Mouse (Mus musculus): Measurements from ENCODE around the gene Slc12a6.
"Not testable (repeated sequence)": the region's sequence is repeated elsewhere in the genome, so short reads cannot be mapped to it uniquely, and the experiment has no call there.

The Slc12a6 gene

DNA sequence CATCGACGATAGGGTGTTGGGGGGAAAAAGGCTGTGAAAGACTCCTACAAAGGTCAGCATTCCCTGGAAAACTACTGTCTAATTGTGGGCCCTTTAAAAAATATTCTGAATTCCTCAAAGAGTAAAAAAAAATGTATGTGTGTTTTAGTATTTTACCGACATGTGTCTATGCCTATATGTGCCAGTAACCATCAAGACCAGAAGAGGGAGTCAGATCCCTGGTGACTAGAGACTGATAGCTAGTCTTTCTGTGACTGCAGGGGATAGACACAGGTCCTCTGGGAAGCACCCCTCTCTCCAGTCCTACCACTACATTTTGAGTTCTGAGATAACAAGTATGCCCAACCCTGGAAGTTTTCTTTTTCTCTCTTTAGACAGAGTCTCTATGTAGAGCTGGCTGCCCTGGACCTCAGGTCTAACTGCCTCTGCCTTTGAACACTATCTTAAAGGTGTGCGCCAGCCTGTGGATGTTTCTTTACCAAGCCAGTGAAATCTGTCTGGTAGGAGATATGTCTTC is 2.8 kb upstream of the Slc12a6 start:
- peak; percentile 46 for DNase-seq (ENCODE audit: low read depth, low spot score)

DNA sequence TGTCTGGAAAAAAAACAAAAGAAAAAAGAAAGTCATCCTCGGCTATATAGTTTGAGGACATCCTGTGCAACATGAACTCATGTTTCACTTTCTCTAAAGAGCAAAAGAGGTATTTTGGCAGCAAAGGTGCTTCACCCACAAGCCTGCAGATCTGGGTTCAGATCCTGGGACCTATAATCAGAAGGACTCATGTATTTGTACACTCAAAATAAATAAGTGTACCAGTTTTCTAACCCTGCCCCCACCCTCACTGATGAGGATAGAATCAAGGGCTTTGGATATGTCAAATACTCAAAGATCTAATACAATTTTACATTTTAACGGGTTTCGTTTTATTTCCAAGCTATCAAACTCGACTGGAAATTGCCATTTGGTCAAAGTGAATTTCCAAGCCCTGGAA is 1.3 kb upstream of the Slc12a6 start:
- DNase-seq (ENCODE audit: low read depth, low spot score) = no peak

DNA sequence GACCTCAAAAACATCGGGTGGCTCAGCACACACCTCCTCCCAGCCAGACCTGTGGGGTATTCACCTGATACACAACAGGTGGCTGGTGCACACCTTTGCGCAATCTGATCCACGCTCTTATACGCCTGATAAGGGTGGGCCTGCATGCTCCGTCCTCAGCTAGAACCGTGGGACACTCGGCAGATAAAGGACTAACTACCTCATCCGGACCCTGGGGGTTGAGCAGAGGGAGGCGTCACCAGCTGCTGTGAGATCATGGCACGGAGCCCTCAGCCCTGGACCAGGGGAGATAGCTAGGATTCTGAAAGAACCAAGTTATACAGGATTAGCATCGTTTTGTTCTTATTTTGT is 592 bp downstream of the Slc12a6 start, which contains the start of gene Gm21985:
Gene Gm21985, plus strand, starts transcription at position 73 of the 351 bp plus-strand sequence.
- DNase-seq (ENCODE audit: low read depth, low spot score) = peak; percentile 54

DNA sequence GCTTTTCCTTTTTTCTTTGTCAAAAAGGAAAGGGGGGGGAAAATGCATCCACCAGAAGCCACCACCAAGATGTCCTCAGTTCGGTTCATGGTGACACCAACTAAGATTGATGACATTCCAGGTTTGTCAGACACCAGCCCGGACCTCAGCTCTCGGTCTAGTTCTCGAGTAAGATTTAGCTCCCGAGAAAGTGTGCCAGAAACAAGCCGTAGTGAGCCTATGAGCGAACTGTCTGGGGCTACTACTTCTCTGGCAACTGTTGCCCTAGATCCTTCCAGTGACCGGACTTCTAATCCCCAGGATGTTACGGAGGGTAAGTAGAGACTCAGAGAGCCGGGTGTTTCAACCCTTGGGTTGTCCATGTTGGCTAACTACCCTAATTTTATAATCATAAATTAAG is 1.2 kb downstream of the Slc12a6 start:
- DNase-seq (ENCODE audit: low read depth, low spot score) = peak; percentile 50

DNA sequence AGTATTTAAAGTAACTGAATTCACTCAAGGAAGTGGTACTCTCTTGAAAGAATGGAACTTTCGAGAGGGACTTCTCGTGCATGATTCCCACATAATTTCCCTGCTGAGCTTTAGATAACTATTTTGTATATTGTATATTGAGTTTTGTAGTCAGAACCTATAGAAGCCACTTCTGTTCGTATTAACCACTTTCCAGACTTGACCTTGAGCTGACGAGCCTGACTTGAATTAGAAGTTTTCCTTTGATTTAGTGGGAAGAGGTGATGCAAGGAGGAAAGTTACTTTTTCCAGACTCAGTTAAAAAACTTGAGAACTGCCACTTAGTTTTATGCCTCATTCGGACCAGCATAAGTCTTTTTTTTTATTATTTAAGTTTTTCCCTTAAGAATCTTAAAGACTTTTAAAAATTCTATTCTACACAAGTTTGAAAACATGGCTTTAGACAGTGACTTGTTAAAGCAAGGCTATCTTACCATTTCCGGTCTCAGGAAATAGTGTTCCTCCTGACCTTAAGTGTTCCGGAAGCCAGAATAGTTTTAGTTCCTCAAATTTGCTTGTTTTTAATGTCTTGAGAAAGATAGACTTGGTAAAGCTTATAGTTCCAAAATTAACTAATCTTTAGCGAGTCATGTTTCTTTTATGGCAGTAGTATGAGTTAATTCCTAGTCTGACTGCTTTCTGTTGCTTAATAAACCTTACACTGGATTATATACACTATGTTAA is 2.1 kb downstream of the Slc12a6 start:
- no peak for DNase-seq (ENCODE audit: low read depth, low spot score)

DNA sequence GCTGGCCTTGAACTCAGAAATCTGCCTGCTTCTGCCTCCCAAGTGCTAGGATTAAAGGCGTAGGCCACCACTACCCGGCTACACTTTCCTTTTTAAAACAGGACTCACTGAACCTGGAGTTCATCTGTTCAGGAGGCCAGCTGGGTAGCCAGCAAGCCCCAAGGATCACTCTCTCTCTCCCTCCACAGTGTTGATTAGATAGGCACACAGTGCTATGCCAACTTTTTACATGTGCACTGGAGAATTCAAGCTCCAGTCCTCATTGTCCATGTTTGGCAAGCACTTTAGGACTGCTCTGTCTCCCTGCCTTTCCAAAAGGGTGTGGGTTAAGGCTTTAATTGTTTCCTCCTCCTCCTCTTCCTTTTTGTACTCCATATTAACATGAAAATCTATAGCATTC is 4.4 kb downstream of the Slc12a6 start:
- DNase-seq (ENCODE audit: low read depth, low spot score) = no peak

DNA sequence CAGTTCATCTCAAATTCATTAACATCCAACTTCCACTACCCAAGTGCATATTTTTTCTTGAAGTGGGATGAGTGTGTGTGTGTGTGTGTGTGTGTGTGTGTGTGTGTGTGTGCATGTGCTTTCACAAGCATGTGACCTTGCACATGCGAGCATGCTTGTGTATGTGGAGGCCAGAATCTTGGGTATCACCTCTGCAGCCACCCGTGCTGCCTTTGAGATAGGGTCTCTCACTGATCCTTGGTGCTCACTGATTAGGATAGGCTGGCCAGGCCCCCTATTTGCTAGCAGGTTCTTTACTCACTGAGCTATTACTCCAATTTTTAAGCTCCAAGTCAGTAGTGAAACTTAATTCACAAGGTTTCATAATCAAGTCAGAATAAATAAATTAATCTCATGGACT is 7.3 kb downstream of the Slc12a6 start:
- DNase-seq (ENCODE audit: low read depth, low spot score) = no peak

DNA sequence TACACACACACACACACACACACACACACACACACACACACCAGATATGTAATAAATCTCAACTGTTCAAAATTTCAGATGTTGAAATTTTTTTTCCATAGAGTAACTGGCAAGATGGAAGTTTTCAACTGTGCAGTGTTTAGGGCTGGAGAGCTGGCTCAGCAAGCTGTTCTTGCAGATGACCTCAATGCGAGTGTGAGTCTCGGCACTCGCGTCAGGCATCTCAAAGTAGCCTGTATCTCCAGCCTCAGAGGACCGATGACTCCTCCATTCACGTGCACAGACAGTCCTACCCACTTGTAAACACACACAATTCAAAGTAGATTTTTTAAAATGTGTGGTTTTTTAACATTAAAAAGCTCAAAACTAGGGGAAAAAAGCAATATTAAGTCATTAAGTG is 7.8 kb downstream of the Slc12a6 start:
- peak; percentile 53 for DNase-seq (ENCODE audit: low read depth, low spot score)

DNA sequence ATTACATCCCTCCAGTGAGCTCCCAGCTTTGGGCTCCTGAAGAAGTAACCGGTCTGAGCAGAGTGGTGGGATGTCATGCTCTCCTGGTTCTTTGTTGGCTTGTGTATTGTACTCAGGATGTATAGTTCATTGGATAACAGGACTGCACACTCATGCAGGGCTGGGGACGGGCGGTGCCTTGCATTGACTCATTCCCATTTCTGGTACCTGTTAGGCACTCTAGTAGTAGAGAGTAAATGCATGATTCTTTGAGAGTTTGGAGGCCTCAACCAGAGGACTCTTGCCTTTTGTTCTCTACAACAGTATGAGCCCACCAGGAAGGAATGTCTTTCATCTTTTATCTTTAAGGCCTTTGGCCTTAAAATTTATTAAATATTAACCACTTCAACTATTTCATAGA is 11.2 kb downstream of the Slc12a6 start:
- no peak for DNase-seq (ENCODE audit: low read depth, low spot score)

DNA sequence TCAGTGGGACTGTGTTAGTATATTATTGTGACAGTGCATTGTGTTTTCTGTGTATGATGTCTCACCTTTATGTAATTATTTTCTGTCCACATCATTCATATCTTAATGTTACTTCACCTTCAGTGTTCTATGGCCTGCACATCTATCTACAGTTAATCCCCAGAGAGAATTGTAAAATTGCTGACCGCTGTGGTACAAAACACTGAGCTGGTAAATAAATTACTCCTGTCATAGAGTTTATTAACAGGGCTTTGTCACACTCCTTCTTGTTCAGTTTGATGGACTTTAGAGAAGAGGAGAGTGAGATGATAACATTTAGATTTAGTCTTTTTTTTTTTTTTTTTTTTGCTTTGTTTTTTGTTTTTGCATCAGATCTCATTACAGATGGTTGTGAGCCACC is 17.2 kb downstream of the Slc12a6 start:
- no peak for DNase-seq (ENCODE audit: low read depth, low spot score)

DNA sequence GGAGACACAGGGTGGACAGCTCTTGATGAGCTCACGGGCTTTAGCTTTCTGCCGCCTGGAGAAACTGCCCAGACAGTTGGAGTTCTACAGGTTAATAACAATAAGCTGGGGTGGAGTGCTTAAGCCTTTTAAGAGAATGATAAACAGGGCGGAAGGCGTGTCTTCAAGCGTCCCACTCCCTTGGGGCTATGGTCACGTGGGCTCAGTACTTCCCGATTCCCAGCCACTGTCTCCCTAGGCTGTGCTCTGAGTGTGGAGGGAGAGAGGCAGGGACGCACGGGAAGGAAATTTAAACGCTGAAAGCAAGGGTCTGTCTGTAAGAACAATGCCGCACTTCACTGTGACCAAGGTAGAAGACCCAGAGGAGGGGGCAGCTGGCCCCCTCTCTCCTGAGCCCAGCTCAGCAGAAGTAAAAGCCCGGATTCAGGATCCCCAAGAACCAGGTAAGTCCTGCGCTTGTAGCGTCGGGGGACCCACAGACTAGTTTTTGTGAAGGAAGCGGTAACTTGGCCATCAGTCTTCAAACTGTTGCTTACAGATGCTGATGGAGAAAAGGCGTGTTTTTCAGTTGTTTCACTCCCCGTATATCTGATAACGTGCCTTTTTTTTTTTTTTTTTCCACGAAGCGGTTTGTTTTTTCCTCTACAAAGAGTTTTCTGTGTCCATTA is 18.9 kb downstream of the Slc12a6 start:
- DNase-seq (ENCODE audit: low read depth, low spot score) = peak; percentile 59

DNA sequence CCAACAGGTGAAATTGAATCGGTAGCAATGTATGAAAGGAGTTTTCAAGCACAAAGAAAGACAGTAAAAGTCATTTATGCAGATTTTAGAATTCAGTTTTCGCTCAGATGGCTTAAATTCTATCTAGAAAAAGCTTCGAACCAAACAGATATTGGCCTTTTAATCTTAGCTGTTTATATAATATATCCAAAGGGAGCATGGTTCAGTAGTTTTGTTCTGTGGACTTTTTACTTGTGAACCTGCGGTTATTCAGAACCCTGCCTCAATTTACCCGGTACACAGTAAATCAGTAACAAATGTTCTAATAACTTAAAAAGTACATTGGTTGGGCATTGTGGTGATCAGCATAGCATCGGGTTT is 19.4 kb downstream of the Slc12a6 start:
- no peak for DNase-seq (ENCODE audit: low read depth, low spot score)

DNA sequence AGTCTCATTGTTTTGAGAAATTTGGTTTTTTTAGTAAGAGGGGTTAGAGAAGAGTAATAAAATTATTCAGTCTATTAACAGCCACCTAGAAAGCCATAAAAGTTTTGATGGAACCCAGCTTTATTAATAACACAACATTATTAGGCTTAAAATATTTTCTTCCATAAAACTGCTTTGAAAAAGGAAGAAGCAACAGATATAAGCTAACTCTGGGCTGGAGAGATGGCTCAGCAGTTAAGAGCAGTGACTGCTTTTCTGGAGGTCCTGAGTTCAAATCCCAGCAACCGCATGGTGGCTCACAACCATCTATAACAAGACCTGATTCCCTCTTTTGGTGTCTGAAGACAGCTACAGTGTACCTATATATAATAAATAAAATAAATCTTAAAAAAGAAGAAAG is 20.4 kb downstream of the Slc12a6 start:
- DNase-seq (ENCODE audit: low read depth, low spot score) = not testable (repeated sequence)

DNA sequence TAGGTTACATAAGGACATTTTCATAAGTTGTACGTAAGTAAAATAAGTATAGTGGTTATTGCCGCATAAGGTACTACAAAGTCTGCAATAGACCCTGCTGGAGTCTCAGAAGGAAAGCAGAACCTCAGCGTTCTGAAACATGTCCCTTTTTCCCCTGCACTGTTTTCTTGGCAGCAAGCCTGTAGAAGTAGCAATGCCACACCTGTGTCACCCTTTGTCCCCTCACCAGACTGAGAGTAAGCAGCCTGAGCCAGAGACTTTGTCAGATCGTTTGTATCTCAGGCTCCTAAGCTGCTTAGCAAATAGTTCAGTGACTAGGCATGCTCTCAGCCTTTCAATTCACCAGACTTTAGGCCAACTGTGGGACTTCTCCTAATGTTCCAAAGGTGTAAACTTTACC is 21.4 kb downstream of the Slc12a6 start:
- DNase-seq (ENCODE audit: low read depth, low spot score) = no peak

DNA sequence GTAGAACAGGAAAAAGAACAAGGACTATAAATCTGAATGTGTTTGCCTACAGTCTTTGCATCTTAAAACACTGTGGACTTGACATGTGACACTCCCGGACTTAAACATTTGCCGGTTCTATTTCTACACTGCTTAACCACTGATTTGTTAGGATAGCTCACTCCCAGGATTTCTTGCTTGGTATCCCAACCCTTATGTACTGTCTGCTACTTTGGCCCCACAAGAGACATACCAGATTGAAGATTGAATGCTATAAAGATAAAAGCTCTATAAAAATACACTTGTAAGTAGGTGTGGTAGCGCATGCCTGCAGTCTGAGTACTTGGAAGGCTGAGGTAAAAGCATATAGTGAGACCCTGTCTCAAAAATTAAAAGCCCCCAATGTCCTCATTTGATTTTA is 23.9 kb downstream of the Slc12a6 start:
- no peak for DNase-seq (ENCODE audit: low read depth, low spot score)

DNA sequence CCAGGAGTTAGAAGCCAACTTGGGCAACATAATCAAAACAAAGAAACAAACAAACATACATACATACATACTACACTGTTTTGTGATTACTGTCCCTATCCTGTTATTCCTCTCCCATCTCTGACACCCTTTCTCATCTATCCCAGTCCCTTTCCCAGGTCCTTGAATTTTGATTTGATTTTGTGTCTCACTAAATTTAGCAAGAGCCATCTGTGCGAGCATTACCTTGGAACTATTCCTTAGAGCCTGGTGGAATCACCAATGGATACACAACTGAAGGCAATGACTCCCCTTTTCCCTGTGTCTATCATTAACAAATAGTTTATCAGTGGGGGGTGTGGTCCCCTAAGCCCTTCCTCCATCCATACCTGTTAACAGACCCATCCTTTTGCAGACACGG is 27.2 kb downstream of the Slc12a6 start:
- DNase-seq (ENCODE audit: low read depth, low spot score) = peak; percentile 67

DNA sequence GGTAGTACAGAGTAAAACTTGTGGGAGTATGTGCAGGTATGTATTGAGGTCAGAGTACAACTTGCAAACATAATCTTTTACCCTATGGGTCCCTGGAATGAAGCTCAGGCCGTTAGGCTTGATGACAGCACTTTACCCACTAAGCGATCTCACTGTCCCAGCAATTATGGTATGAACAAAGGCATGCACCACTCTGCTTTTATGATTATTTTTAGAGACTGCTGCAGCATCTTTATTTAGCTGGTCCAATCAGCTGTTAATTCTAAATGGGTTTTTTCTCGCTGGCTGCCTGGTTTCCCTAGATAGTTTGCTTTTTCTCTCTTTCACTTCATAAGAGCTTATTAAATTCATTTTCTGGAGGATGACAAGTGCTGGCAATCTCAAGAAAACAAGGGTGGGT is 30.6 kb downstream of the Slc12a6 start:
- peak; percentile 73 for DNase-seq (ENCODE audit: low read depth, low spot score)

DNA sequence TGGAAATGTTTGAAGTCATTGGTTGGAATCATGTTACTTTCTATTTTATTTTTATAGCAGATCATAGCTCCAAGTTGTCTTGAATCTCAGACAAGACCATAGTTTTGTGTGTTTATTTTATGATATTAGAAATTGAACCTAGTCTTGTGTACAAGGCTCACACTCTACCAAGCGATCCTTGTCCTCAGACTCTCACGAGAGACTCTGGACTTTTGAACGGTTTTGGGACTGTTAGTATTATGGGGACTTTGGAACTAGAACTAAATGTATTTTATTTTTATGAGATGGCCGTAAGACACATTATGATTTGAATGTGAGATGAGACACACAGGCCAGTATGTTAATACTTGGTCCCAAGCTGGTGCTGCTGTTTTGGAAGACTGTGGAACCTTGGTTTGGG is 32.6 kb downstream of the Slc12a6 start:
- DNase-seq (ENCODE audit: low read depth, low spot score) = no peak

DNA sequence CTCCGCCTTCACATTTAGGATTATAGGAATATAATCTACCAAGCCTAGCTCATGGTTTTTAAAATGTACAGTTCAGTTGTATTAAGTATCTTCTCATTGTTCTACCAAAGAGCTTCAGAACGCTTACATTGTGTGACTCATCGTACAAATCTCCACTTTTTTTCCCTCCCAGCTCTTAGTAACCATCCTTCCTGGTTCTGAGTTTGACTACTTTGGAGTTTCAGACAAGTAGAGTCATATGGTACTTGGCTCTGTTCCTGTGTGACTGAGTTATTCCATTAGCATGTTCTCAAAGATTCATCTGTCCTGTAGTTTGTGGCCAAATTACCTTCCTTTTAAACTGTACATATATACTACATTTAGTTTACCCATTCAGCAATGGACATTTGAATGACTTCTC is 43.0 kb downstream of the Slc12a6 start:
- DNase-seq (ENCODE audit: low read depth, low spot score) = peak; percentile 68

DNA sequence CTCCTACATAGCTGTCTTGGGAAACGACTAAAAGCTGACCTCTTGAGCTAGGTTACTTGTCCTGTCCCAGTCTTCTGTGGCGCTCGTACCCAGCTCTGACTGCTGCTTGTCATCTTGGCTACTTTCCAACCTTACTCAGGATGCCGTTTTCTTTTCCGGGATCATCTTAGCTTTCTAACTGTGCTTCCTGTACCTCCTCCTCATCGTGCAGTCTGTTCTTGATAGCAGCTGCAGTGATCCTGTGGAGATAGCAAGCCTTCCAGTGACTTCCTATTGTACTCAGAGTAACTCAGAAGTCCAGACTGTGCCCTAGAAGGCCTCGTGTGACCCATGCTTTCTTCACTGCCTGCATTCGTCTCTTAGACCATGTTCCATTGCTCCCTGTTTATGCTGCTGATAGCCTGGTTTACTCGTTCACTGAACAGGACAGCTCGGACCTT is 43.6 kb downstream of the Slc12a6 start:
- DNase-seq (ENCODE audit: low read depth, low spot score) = peak; percentile 70

DNA sequence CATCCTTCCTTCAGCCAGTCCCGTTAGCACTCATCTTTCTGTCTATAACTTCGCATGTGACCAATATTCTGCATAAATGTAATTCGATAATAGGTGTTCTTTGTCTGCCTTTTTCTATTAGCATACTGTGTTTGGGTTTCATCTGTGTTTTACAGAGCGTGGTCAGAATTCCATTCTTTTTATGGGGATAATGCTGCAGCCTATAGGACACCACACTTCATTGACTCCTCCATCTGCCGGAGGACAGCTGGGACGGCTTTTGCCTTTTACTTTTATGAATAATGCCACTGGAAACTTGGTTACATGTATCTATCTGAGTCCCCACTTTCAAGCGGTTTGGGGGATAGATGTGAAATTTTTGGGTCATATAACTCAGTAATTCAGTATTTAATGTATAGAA is 50.0 kb downstream of the Slc12a6 start:
- DNase-seq (ENCODE audit: low read depth, low spot score) = no peak

DNA sequence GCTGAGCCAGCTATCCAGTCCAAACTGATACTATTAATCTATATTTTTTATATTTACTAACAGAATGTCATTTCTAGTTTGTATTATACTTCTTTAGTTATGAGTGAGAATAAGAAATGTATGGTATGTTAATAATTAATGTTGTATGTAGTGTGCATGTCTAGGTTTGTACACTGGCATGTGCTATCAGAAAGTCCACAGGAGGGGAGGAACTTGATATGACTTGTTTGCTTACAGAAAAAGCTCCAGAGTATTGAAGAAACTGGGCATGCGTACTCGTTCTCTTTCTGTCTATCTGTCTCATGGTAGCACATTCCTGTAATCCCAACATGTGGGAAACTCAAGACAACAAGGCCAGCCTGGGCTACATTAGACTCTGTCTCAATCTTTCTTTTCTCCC is 52.6 kb downstream of the Slc12a6 start:
- no peak for DNase-seq (ENCODE audit: low read depth, low spot score)

DNA sequence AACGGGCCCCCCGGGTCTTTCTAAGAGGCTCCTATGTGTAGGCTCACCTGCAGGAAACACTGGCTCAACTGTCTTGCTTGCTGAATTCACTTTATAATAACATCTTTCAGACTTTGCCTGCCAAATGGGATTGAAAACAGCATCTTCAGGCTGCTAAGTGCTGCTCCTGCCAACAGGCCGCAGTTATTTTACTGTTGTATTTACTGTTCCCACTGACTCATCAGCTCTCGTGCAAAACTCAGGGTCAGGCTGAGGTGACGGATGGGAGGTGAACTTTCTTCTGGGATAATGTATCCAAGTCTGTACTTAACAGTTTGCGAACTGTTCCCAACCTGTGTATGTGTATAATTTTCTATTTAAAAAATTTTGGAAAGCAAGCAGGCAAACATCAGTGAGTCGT is 53.3 kb downstream of the Slc12a6 start:
- peak; percentile 34 for DNase-seq (ENCODE audit: low read depth, low spot score)
